Mouse (Mus musculus) heart, postnatal 0 days (tissue): ENCODE data around the gene Foxc2. TPM values are rescaled to one million over a fixed set of nuclear protein-coding genes. Genes with fewer than 3 reads are reported as not detected.

Experiments used
- ATAC-seq: fragments of 200-750 bp; cut with Nextera tagmentation; 2 replicates; pipeline ENCODE4 v1.8.0; 2017; ENCODE audit warnings: low read depth, moderate number of reproducible peaks, moderate library complexity; ENCODE audit not compliant: insufficient read depth
- DNase-seq: peaks from one replicate; pipeline ENCODE4 v3.0.0-alpha.2; 2016; ENCODE audit warnings: low spot score
- H3K27ac ChIP-seq: fragments of 300-500 bp; sonication (generic); 2 replicates; pipeline ENCODE4 v1.5.1; 2014; ENCODE audit warnings: low read depth, mild to moderate bottlenecking
- H3K27me3 ChIP-seq: fragments of 300-500 bp; sonication (generic); 2 replicates; pipeline ENCODE4 v1.6.1; 2014; ENCODE audit warnings: low read length, mixed read lengths; ENCODE audit not compliant: control insufficient read depth, insufficient read depth
- H3K36me3 ChIP-seq: fragments of 300-500 bp; sonication (generic); replicated peaks from 2 replicates; pipeline ENCODE4 v1.6.1; 2014; ENCODE audit warnings: low read length, mixed read lengths; ENCODE audit not compliant: control insufficient read depth, insufficient read depth
- H3K4me1 ChIP-seq: fragments of 300-500 bp; sonication (generic); 2 replicates; pipeline ENCODE4 v1.6.1; 2014; ENCODE audit warnings: antibody characterized with exemption; ENCODE audit not compliant: control insufficient read depth, insufficient read depth
- H3K4me2 ChIP-seq: fragments of 300-500 bp; sonication (generic); 2 replicates; pipeline ENCODE4 v1.6.1; 2014; ENCODE audit warnings: low read depth, mild to moderate bottlenecking, low read length, moderate library complexity
- H3K4me3 ChIP-seq: fragments of 300-500 bp; sonication (generic); 2 replicates; pipeline ENCODE4 v1.5.1; 2014; ENCODE audit warnings: low read depth, low read length
- H3K9ac ChIP-seq: fragments of 300-500 bp; sonication (generic); replicated peaks from 2 replicates; pipeline ENCODE4 v1.6.1; 2014; ENCODE audit warnings: low read depth, low read length, mixed read lengths
- H3K9me3 ChIP-seq: fragments of 300-500 bp; sonication (generic); replicated peaks from 2 replicates; pipeline ENCODE4 v1.6.1; 2016; ENCODE audit warnings: low read length; ENCODE audit not compliant: control insufficient read depth
- CTCF ChIP-seq: IDR thresholded peaks from 2 replicates; pipeline ENCODE4 v1.5.1; 2016; ENCODE audit warnings: antibody characterized with exemption, control low read depth, low read depth
- EP300 ChIP-seq: IDR thresholded peaks from 2 replicates; pipeline ENCODE4 v1.6.1; 2016; ENCODE audit warnings: antibody characterized with exemption, low read depth
- WGBS: fragments of 180-500 bp; shearing (Covaris S2); extraction: QIAGEN DNeasy Blood & Tissue Kit; methylation state at CpG from one replicate; pipeline ENCODE4 v1.1.7; 2014; 5-methylcytosine and 5-hydroxymethylcytosine counted together
- polyA plus RNA-seq: library from polyadenylated mRNA; unstranded; fragments of >200 nt; fragmentation: Nextera tagmentation; extraction: Ambion mirVana; gene quantifications from 2 replicates; pipeline ENCODE4 v1.2.1, GENCODE M21; 2015
- total RNA-seq: library from RNA; depleted of rRNA; stranded (reverse); fragments of >200 nt; gene quantifications from 2 replicates; pipeline ENCODE4 v1.2.3, GENCODE M21; 2014; ENCODE audit warnings: low replicate concordance

Gene Foxc2
- total and polyA plus RNA-seq, 2 experiments from 2014 or later = 2.5 to 6.6 TPM

DNA sequence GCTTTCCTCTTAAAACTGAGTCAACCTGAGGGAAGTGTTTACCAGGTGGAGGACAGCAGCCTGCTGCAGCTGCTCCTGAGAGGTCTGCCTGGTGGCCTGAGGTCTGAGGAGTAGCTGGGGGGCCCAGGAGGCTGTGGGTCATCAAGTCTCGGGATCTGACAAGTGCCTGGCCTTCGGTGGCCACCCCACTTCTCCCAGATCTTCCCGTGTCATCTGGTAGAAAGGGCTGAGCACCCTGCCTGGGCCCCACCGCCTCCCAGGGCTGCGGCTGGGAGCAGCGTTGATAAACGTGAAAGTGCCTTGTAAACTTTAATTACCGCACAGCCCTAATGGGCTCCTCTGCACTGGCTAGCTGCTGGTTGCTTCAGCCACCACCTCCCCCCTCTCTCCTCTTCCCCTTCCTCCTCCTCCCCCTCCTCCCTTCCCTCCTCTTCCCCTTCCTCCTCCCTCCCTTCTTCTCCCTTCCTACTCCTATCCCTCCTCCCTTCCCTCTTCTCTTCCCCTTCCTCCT lies 32.7 kb downstream of the Foxc2 start:
- Histone ChIP-seq H3K4me2 (no peak overlapping the region), H3K9ac (no peak overlapping the region), H3K4me3 (no peak overlapping the region), H3K4me1 (peaks cover 4% of the 10 kb centered on the region; the same call in 1 of the 2 replicates), H3K9me3 (no peaks in the 10 kb centered on the region), H3K36me3 (no peaks in the 10 kb centered on the region), H3K27me3 (0 out of 2 replicates have a peak, but pooled peaks cover 6% of the 10 kb centered on the region), H3K27ac (no peak overlapping the region)
- WGBS = 25% methylated on average over 8 of the region's 8 CpGs
- TF ChIP-seq EP300 (no peak), CTCF (no peak)
- DNase-seq (no peak), ATAC-seq (no peak)

DNA sequence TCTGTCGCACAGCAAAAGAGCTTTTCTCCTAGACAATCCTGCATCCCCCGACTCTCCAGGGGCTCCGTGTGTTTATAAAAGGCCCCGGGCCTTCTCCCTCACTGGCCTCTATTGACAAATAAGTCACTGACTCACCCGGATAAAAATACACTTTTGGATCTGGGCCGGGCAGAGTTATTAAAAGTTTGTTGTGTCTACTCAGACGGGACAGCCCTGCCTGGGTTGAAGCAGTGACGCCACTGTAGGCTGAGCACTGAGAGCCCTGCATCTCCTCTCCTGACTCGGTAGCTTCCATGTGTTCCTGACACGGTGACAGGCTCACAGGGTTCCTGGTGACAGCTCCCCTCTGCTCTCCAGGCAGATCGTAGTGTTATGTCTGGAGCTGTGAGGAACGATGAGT lies 36.4 kb downstream of the Foxc2 start:
- WGBS = 17% methylated on average over 12 of the region's 12 CpGs
- no peak overlapping the region for H3K4me3 ChIP-seq
- TF ChIP-seq CTCF (no peak), EP300 (no peak)
- no peaks in the 10 kb centered on the region for H3K36me3 ChIP-seq
- ATAC-seq (peak; percentile 66), DNase-seq (peak; percentile 52)
- peaks cover 4% of the 10 kb centered on the region; the same call in 1 of the 2 replicates for H3K4me1 ChIP-seq
- 0 out of 2 replicates have a peak, but pooled peaks cover 6% of the 10 kb centered on the region for H3K27me3 ChIP-seq
- H3K4me2 ChIP-seq = no peak overlapping the region
- no peak overlapping the region for H3K9ac ChIP-seq
- no peaks in the 10 kb centered on the region for H3K9me3 ChIP-seq
- H3K27ac ChIP-seq = no peak overlapping the region

DNA sequence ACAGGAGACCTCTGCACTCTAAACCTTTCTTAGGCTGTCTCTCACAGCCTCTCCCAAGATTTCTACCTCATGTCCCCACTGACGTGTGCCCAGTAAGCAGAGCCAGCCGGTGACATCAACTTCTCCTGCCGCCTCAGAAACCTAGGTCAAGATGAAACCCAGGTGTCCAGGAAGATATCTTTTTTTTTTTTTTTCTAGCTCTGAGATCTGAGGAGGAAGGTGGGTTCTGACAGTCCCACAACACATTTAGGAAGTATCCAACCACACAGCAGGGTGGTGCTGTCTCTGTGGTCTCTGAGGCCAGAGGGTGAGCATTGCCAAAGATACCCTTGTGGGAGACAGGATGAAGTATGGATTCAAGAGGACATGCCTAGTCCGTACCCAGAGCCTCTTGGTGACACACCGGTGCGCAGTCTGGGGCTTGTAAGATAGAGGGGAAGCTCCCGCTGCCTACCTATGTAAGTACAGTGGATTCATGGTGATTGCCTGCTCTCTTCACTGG lies 41.1 kb downstream of the Foxc2 start:
- peaks cover 4% of the 10 kb centered on the region; the same call in 1 of the 2 replicates for H3K4me1 ChIP-seq
- WGBS = 86% methylated on average over 7 of the region's 7 CpGs
- H3K36me3 ChIP-seq = no peaks in the 10 kb centered on the region
- TF ChIP-seq EP300 = no peak
- no peak for TF ChIP-seq CTCF
- no peak for DNase-seq
- peaks cover 11% of the 10 kb centered on the region; the same call in 1 of the 2 replicates for H3K27me3 ChIP-seq
- no peaks in the 10 kb centered on the region for H3K9me3 ChIP-seq
- H3K9ac ChIP-seq = no peak overlapping the region
- ATAC-seq = no peak
- no peak overlapping the region for H3K27ac ChIP-seq
- H3K4me3 ChIP-seq = no peak overlapping the region
- no peak overlapping the region for H3K4me2 ChIP-seq

DNA sequence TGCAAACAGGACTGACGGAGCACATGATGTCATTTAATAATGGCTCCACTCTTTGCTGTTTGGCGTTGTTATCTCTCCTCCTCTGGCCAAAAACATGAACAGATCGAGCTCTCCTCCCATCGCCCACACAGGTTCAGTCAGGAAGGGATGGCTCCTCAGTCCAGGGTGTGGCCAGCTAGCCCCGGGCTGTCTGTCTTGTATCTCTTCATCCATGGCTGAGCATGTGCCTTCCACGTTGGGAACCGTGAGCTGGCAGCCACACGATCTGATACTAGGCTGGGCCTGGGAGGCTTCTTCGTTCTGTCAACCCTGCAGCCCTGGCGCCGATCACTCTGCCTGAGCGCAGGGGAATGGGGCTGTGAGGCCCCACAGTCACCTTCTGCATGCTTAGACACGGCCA lies 42.8 kb downstream of the Foxc2 start:
- no peaks in the 10 kb centered on the region for H3K9me3 ChIP-seq
- WGBS = 47% methylated on average over 13 of the region's 13 CpGs
- no peak overlapping the region for H3K9ac ChIP-seq
- no peaks in the 10 kb centered on the region for H3K36me3 ChIP-seq
- DNase-seq = no peak
- no peak overlapping the region for H3K4me2 ChIP-seq
- no peaks in the 10 kb centered on the region for H3K4me1 ChIP-seq
- H3K4me3 ChIP-seq = no peak overlapping the region
- ATAC-seq = no peak
- H3K27me3 ChIP-seq = peaks cover 11% of the 10 kb centered on the region; the same call in 1 of the 2 replicates
- no peak overlapping the region for H3K27ac ChIP-seq
- TF ChIP-seq EP300 (no peak), CTCF (no peak)

DNA sequence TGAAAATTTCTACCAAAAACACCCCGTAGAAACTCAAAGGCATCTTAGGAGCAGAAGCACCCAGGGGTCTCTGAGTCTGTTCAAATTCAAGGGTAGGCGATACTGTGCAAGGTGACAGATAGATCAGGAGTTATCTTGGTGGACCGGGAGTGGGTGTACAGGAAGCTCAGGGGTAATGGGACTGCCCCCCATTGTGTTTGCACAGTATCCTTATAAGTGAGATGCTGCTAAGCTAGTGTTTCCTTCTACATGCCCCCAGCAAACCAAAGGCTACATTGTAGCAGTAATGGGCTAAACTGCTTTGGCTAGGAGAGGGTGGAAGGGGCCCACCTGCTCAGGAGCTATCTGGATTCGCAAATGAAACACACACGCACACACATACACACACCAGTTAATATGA lies 45.5 kb downstream of the Foxc2 start:
- Histone ChIP-seq H3K4me3 (no peak overlapping the region), H3K9me3 (no peaks in the 10 kb centered on the region), H3K9ac (no peak overlapping the region), H3K27ac (no peak overlapping the region), H3K27me3 (peaks cover 11% of the 10 kb centered on the region; the same call in 1 of the 2 replicates), H3K4me1 (0 out of 2 replicates have a peak, but pooled peaks cover 3% of the 10 kb centered on the region), H3K36me3 (no peaks in the 10 kb centered on the region), H3K4me2 (no peak overlapping the region)
- ATAC-seq (no peak), DNase-seq (no peak)
- TF ChIP-seq CTCF (no peak), EP300 (no peak)
- 86% methylated on average over 5 of the region's 5 CpGs for WGBS

DNA sequence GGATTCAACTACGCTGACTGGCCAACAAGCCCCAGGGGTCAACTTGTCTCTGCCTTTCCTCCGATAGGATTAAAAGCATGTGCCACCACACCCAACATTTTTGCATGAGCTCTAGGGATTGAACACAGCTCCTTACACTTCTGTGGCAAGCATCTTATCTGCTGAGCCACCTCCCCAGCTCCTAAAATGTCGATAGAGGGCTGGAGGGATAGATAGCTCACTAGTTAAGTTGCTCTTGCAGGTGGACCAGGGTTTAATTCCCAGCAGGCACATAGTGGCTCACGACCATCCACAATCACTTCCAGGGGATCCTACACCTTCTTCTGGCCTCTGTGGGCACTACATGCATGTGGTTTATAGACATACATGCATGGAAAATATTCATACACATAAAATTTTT lies 46.4 kb downstream of the Foxc2 start:
- TF ChIP-seq CTCF (no peak), EP300 (no peak)
- Histone ChIP-seq H3K27me3 (peaks cover 11% of the 10 kb centered on the region; the same call in 1 of the 2 replicates), H3K9ac (no peak overlapping the region), H3K4me1 (0 out of 2 replicates have a peak, but pooled peaks cover 3% of the 10 kb centered on the region), H3K4me3 (no peak overlapping the region), H3K4me2 (no peak overlapping the region), H3K9me3 (no peaks in the 10 kb centered on the region), H3K27ac (no peak overlapping the region), H3K36me3 (no peaks in the 10 kb centered on the region)
- DNase-seq (no peak), ATAC-seq (no peak)
- WGBS = 69% methylated on average over 4 of the region's 4 CpGs
